Mouse (Mus musculus) lung, embryonic 14.5 days (tissue): ENCODE results near the gene Pbrm1. TPM values are rescaled to one million over a fixed set of nuclear protein-coding genes. Genes with fewer than 3 reads are reported as not detected.

Experiments
- ATAC-seq: fragments of 200-750 bp; cut with Nextera tagmentation; 2 replicates; pipeline ENCODE4 v1.8.0; 2017; ENCODE audit warnings: mild to moderate bottlenecking, moderate TSS enrichment, moderate library complexity; ENCODE audit not compliant: insufficient read depth
- DNase-seq: peaks from one replicate; pipeline ENCODE4 v3.0.0-alpha.2; 2015
- H3K27ac ChIP-seq: fragments of 300-500 bp; sonication (generic); 2 replicates; pipeline ENCODE4 v1.5.1; 2014; ENCODE audit warnings: low read depth, mild to moderate bottlenecking, moderate library complexity
- H3K27me3 ChIP-seq: fragments of 300-500 bp; sonication (generic); 2 replicates; pipeline ENCODE4 v1.6.1; 2014; ENCODE audit warnings: low read length, control low read depth; ENCODE audit not compliant: insufficient read depth
- H3K36me3 ChIP-seq: fragments of 300-500 bp; sonication (generic); 2 replicates; pipeline ENCODE4 v1.6.1; 2014; ENCODE audit warnings: control low read depth; ENCODE audit not compliant: insufficient read depth
- H3K4me1 ChIP-seq: fragments of 300-500 bp; sonication (generic); 2 replicates; pipeline ENCODE4 v1.6.1; 2014; ENCODE audit warnings: antibody characterized with exemption, control low read depth; ENCODE audit not compliant: insufficient read depth
- H3K4me2 ChIP-seq: fragments of 300-500 bp; sonication (generic); 2 replicates; pipeline ENCODE4 v1.6.1; 2014; ENCODE audit warnings: mild to moderate bottlenecking
- H3K4me3 ChIP-seq: fragments of 300-500 bp; sonication (generic); 2 replicates; pipeline ENCODE4 v1.5.1; 2014; ENCODE audit warnings: low read depth, low read length
- H3K9ac ChIP-seq: fragments of 300-500 bp; sonication (generic); 2 replicates; pipeline ENCODE4 v1.6.1; 2014
- H3K9me3 ChIP-seq: fragments of 300-500 bp; sonication (generic); 2 replicates; pipeline ENCODE4 v1.6.1; 2016; ENCODE audit warnings: low read depth, low read length, control low read depth
- CTCF ChIP-seq: IDR thresholded peaks from 2 replicates; pipeline ENCODE4 v1.5.1; 2016; ENCODE audit warnings: antibody characterized with exemption, low read depth
- WGBS: fragments of 180-500 bp; shearing (Covaris S2); extraction: QIAGEN DNeasy Blood & Tissue Kit; methylation state at CpG from one replicate; pipeline ENCODE4 v1.1.7; 2014; 5-methylcytosine and 5-hydroxymethylcytosine counted together
- polyA plus RNA-seq: library from polyadenylated mRNA; unstranded; fragments of >200 nt; fragmentation: Nextera tagmentation; extraction: Ambion mirVana; gene quantifications from 2 replicates; pipeline ENCODE4 v1.2.1, GENCODE M21; 2014

Gene Pbrm1
- polyA plus RNA-seq, 1 experiment from 2014 or later: 110 TPM

- no peak overlapping the region for H3K4me2 ChIP-seq
- peaks cover 46% of the 10 kb centered on the region for H3K36me3 ChIP-seq
- H3K27me3 ChIP-seq: no peaks in the 10 kb centered on the region
- no peak overlapping the region for H3K4me3 ChIP-seq
- no peak overlapping the region for H3K27ac ChIP-seq
- no peak overlapping the region for H3K9ac ChIP-seq
- 0 out of 2 replicates have a peak, but pooled peaks cover 3% of the 10 kb centered on the region for H3K4me1 ChIP-seq
- TF ChIP-seq CTCF: no peak
- WGBS: 63% methylated on average over 6 of the region's 6 CpGs
- H3K9me3 ChIP-seq: no peaks in the 10 kb centered on the region
- DNase-seq (no peak), ATAC-seq (no peak)
Measured at GRCm38 (mm10) chr14:31169508-31169907, 150.6 kb downstream of the Pbrm1 start.

- Histone ChIP-seq H3K9me3 (no peaks in the 10 kb centered on the region), H3K4me3 (no peak overlapping the region), H3K27ac (no peak overlapping the region), H3K4me1 (no peaks in the 10 kb centered on the region), H3K36me3 (peaks cover 61% of the 10 kb centered on the region), H3K9ac (no peak overlapping the region), H3K4me2 (no peak overlapping the region), H3K27me3 (no peaks in the 10 kb centered on the region)
- DNase-seq: no peak
- ATAC-seq: no peak
- WGBS: 80% methylated on average over 13 of the region's 13 CpGs
- no peak for TF ChIP-seq CTCF
Measured at GRCm38 (mm10) chr14:31170963-31171362, 152.0 kb downstream of the Pbrm1 start.

Other genes with a start within 250 kb of the Pbrm1 start
- gene Tmem110, start 193.5 kb upstream of the Pbrm1 start, polyA plus RNA-seq: 32.2 and 33.7 TPM in 2 replicates
- gene Mustn1, start 139.9 kb upstream of the Pbrm1 start, polyA plus RNA-seq: 3.8 and 5.1 TPM in 2 replicates
- not detected in 2 replicates for gene Itih4, start 132.7 kb upstream of the Pbrm1 start, polyA plus RNA-seq
- 0.31 and 0.71 TPM in 2 replicates for gene Itih3, start 95.4 kb upstream of the Pbrm1 start, polyA plus RNA-seq
- not detected in 2 replicates for gene Itih1, start 75.8 kb upstream of the Pbrm1 start, polyA plus RNA-seq
- 11.9 and 12.3 TPM in 2 replicates for gene Nek4, start 67.8 kb upstream of the Pbrm1 start, polyA plus RNA-seq
- gene Glt8d1, start 17.7 kb upstream of the Pbrm1 start, polyA plus RNA-seq: 69.1 and 69.6 TPM in 2 replicates
- 352 and 383 TPM in 2 replicates for gene Spcs1, start 17.5 kb upstream of the Pbrm1 start, polyA plus RNA-seq
- 126 and 128 TPM in 2 replicates for gene Gnl3, start within 50 bp of the Pbrm1 start, polyA plus RNA-seq
- 60.9 and 74.3 TPM in 2 replicates for gene Smim4, start 109.8 kb downstream of the Pbrm1 start, polyA plus RNA-seq
- gene Nt5dc2, start 111.9 kb downstream of the Pbrm1 start, polyA plus RNA-seq: 476 and 510 TPM in 2 replicates
- 64.4 and 71.3 TPM in 2 replicates for gene Stab1, start 149.5 kb downstream of the Pbrm1 start, polyA plus RNA-seq
- 5.1 and 51.6 TPM in 2 replicates for gene Tnnc1, start 189.2 kb downstream of the Pbrm1 start, polyA plus RNA-seq
- gene Nisch, start 197.8 kb downstream of the Pbrm1 start, polyA plus RNA-seq: 386 and 411 TPM in 2 replicates
- gene Sema3g, start 198.7 kb downstream of the Pbrm1 start, polyA plus RNA-seq: 0.38 and 0.49 TPM in 2 replicates
- 11.8 and 16.5 TPM in 2 replicates for gene Phf7, start 232.2 kb downstream of the Pbrm1 start, polyA plus RNA-seq
- gene Bap1, start 232.3 kb downstream of the Pbrm1 start, polyA plus RNA-seq: 83.1 and 91.5 TPM in 2 replicates